15 mouse cellular contexts compared by ENCODE assay signal in genomic region chr11:119550546-119551335, GRCm38 (mm10). TPM values are rescaled to one million over a fixed set of nuclear protein-coding genes. Genes with fewer than 3 reads are reported as not detected.
DNase-seq lines count a peak whose midpoint lies in the region; ATAC-seq lines count a peak whose summit lies in the region.
"Had no signal": no experiment of that assay in that cellular context is flagged by ENCODE, and none has a peak within 500 bp of the region (broad histone marks: within the 10 kb centered on the region; RNA-seq: fewer than 3 reads in every experiment).

No protein-coding gene starts in this region.

- no peak overlapping the region for H3K4me3 ChIP-seq in forebrain, embryonic 11.5 days (ENCODE audit: low read depth, low read length)
- no peak overlapping the region for H3K4me3 ChIP-seq in forebrain, embryonic 10.5 days
- no peak overlapping the region for H3K4me3 ChIP-seq in midbrain, embryonic 14.5 days (replicated peaks; ENCODE audit: low read depth, low read length)
- H3K4me3 ChIP-seq in midbrain, embryonic 16.5 days (ENCODE audit: low read depth, low read length): no peak overlapping the region
- H3K4me3 ChIP-seq in kidney, embryonic 15.5 days (replicated peaks): no peak overlapping the region
- H3K4me3 ChIP-seq: limb, embryonic 13.5 days; megakaryocyte, embryonic 14.5 days had no signal

- H3K9ac ChIP-seq in forebrain, embryonic 11.5 days (ENCODE audit: low read length): no peak overlapping the region
- H3K9ac ChIP-seq in midbrain, embryonic 14.5 days (replicated peaks; ENCODE audit: low read length): no peak overlapping the region
- H3K9ac ChIP-seq in midbrain, embryonic 16.5 days (ENCODE audit: low read depth, low read length): no peak overlapping the region
- no peak overlapping the region for H3K9ac ChIP-seq in kidney, embryonic 15.5 days
- H3K9ac ChIP-seq: limb, embryonic 13.5 days had no signal

- ATAC-seq in forebrain, embryonic 11.5 days (replicated peaks; ENCODE audit: low FRiP score): peak; percentile 25; the same call in 1 of the 2 replicates
- no peak for ATAC-seq in midbrain, embryonic 14.5 days (ENCODE audit: low FRiP score, low TSS enrichment)
- no peak for ATAC-seq in midbrain, embryonic 16.5 days
- ATAC-seq in kidney, embryonic 15.5 days (replicated peaks; ENCODE audit: low FRiP score): no peak

- 52% methylated on average over 10 of the region's 10 CpGs for WGBS in forebrain, embryonic 11.5 days
- WGBS in forebrain, embryonic 10.5 days: 56% methylated on average over 10 of the region's 10 CpGs
- WGBS in midbrain, embryonic 14.5 days: 54% methylated on average over 10 of the region's 10 CpGs
- WGBS in midbrain, embryonic 16.5 days: 49% methylated on average over 10 of the region's 10 CpGs
- WGBS in kidney, embryonic 15.5 days: 62% methylated on average over 10 of the region's 10 CpGs

- peaks cover 29% of the 10 kb centered on the region for H3K4me1 ChIP-seq in forebrain, embryonic 11.5 days (replicated peaks; ENCODE audit: control insufficient read depth, insufficient read depth, low read length)
- peaks cover 62% of the 10 kb centered on the region for H3K4me1 ChIP-seq in forebrain, embryonic 10.5 days
- peaks cover 39% of the 10 kb centered on the region for H3K4me1 ChIP-seq in midbrain, embryonic 14.5 days (ENCODE audit: control insufficient read depth, insufficient read depth, low read length)
- peaks cover 28% of the 10 kb centered on the region for H3K4me1 ChIP-seq in midbrain, embryonic 16.5 days (ENCODE audit: control insufficient read depth, insufficient read depth, low read length)
- H3K4me1 ChIP-seq in kidney, embryonic 15.5 days: peaks cover 41% of the 10 kb centered on the region

- H3K36me3 ChIP-seq in forebrain, embryonic 11.5 days (ENCODE audit: control insufficient read depth, insufficient read depth, low read length): no peaks in the 10 kb centered on the region
- H3K36me3 ChIP-seq in forebrain, embryonic 10.5 days (replicated peaks): no peaks in the 10 kb centered on the region
- no peaks in the 10 kb centered on the region for H3K36me3 ChIP-seq in midbrain, embryonic 14.5 days (ENCODE audit: control insufficient read depth, insufficient read depth, low read length)
- H3K36me3 ChIP-seq in midbrain, embryonic 16.5 days (ENCODE audit: control insufficient read depth, insufficient read depth, low read length): no peaks in the 10 kb centered on the region
- no peaks in the 10 kb centered on the region for H3K36me3 ChIP-seq in kidney, embryonic 15.5 days
- H3K36me3 ChIP-seq: G1E; limb, embryonic 13.5 days had no signal

- H3K9me3 ChIP-seq in forebrain, embryonic 11.5 days (ENCODE audit: control insufficient read depth, low read length): no peaks in the 10 kb centered on the region
- no peaks in the 10 kb centered on the region for H3K9me3 ChIP-seq in forebrain, embryonic 10.5 days
- H3K9me3 ChIP-seq in midbrain, embryonic 14.5 days (ENCODE audit: control insufficient read depth, low read length): no peaks in the 10 kb centered on the region
- H3K9me3 ChIP-seq in midbrain, embryonic 16.5 days (replicated peaks; ENCODE audit: control insufficient read depth, low read length, poor library complexity, severe bottlenecking): no peaks in the 10 kb centered on the region
- H3K9me3 ChIP-seq in kidney, embryonic 15.5 days (replicated peaks): no peaks in the 10 kb centered on the region
- H3K9me3 ChIP-seq: limb, embryonic 13.5 days; megakaryocyte, embryonic 14.5 days had no signal

- peak; percentile 86 for DNase-seq in forebrain, embryonic 11.5 days (ENCODE audit: low spot score)
- no peak for DNase-seq in forebrain, embryonic 10.5 days (ENCODE audit: extremely low spot score, low spot score)
- peak; percentile 79 for DNase-seq in midbrain, embryonic 14.5 days
- peak; percentile 64 to 69 for DNase-seq in cerebellum, postnatal 25 days
- DNase-seq in retina, embryonic 14.5 days (ENCODE audit: low spot score): peak; percentile 47
- DNase-seq in heart, adult 11 months: no peak
- DNase-seq: heart, postnatal 10 days; kidney, adult 9 months; lung, adult 18-20 months; spleen, adult 18-20 months had no signal

- H3K27me3 ChIP-seq in forebrain, embryonic 11.5 days (ENCODE audit: control insufficient read depth, insufficient read depth, low read length): peaks cover 53% of the 10 kb centered on the region
- peaks cover 100% of the 10 kb centered on the region for H3K27me3 ChIP-seq in forebrain, embryonic 10.5 days (ENCODE audit: poor library complexity, severe bottlenecking)
- H3K27me3 ChIP-seq in midbrain, embryonic 14.5 days (ENCODE audit: control insufficient read depth, insufficient read depth, low read length): peaks cover 35% of the 10 kb centered on the region
- peaks cover 6% of the 10 kb centered on the region for H3K27me3 ChIP-seq in midbrain, embryonic 16.5 days (ENCODE audit: control insufficient read depth, insufficient read depth, low read depth, low read length)
- H3K27me3 ChIP-seq in kidney, embryonic 15.5 days: peaks cover 86% of the 10 kb centered on the region

- H3K4me2 ChIP-seq in forebrain, embryonic 11.5 days (ENCODE audit: low read depth, low read length, severe bottlenecking): no peak overlapping the region
- no peak overlapping the region for H3K4me2 ChIP-seq in midbrain, embryonic 14.5 days (ENCODE audit: low read length)
- H3K4me2 ChIP-seq in midbrain, embryonic 16.5 days (ENCODE audit: low read length): no peak overlapping the region
- no peak overlapping the region for H3K4me2 ChIP-seq in kidney, embryonic 15.5 days
- H3K4me2 ChIP-seq: limb, embryonic 13.5 days had no signal

- H3K27ac ChIP-seq in forebrain, embryonic 11.5 days (ENCODE audit: low read depth, low read length): no peak overlapping the region
- H3K27ac ChIP-seq in forebrain, embryonic 10.5 days: no peak overlapping the region
- 0 out of 2 replicates have a peak overlapping the region, but pooled peaks have one; percentile 13 for H3K27ac ChIP-seq in midbrain, embryonic 14.5 days (replicated peaks; ENCODE audit: low read depth, low read length)
- H3K27ac ChIP-seq in midbrain, embryonic 16.5 days (ENCODE audit: low read length): no peak overlapping the region
- no peak overlapping the region for H3K27ac ChIP-seq in kidney, embryonic 15.5 days
- H3K27ac ChIP-seq: limb, embryonic 13.5 days had no signal

RNA-seq across cellular contexts. Expression of gene Nptx1, which starts 3.2 kb away (rescaled TPM):
- polyA plus RNA-seq in forebrain, embryonic 11.5 days (2014; fragmentation: Nextera tagmentation; extraction: Ambion mirVana): 3.2 and 3.3 TPM in 2 replicates
- polyA plus RNA-seq in forebrain, embryonic 10.5 days (2016; fragmentation: Nextera tagmentation; extraction: Ambion mirVana): 1.4 and 1.7 TPM in 2 replicates
- polyA plus RNA-seq in midbrain, embryonic 14.5 days (2014; fragmentation: Nextera tagmentation; extraction: Ambion mirVana): 10.1 and 11.3 TPM in 2 replicates
- 12.4 and 12.6 TPM in 2 replicates for polyA plus RNA-seq in midbrain, embryonic 16.5 days (2015; fragmentation: Nextera tagmentation; extraction: Ambion mirVana)
- 0.63 and 1.1 TPM in 2 replicates for polyA plus RNA-seq in kidney, embryonic 15.5 days (2015; fragmentation: Nextera tagmentation; extraction: Ambion mirVana)
- polyA plus RNA-seq: G1E had no signal

RNA-seq across cellular contexts. Expression of gene Rptor, which starts 52.0 kb away (rescaled TPM):
- polyA plus RNA-seq in forebrain, embryonic 11.5 days (2014; fragmentation: Nextera tagmentation; extraction: Ambion mirVana): 18.6 and 19.2 TPM in 2 replicates
- 12.8 and 13.0 TPM in 2 replicates for polyA plus RNA-seq in forebrain, embryonic 10.5 days (2016; fragmentation: Nextera tagmentation; extraction: Ambion mirVana)
- 10.8 and 12.4 TPM in 2 replicates for polyA plus RNA-seq in midbrain, embryonic 14.5 days (2014; fragmentation: Nextera tagmentation; extraction: Ambion mirVana)
- polyA plus RNA-seq in midbrain, embryonic 16.5 days (2015; fragmentation: Nextera tagmentation; extraction: Ambion mirVana): 9.9 and 10.4 TPM in 2 replicates
- 10.8 and 13.1 TPM in 2 replicates for polyA plus RNA-seq in kidney, embryonic 15.5 days (2015; fragmentation: Nextera tagmentation; extraction: Ambion mirVana)

RNA-seq across cellular contexts. Expression of gene Endov, which starts 59.6 kb away (rescaled TPM):
- 18.4 and 21.0 TPM in 2 replicates for polyA plus RNA-seq in forebrain, embryonic 11.5 days (2014; fragmentation: Nextera tagmentation; extraction: Ambion mirVana)
- polyA plus RNA-seq in forebrain, embryonic 10.5 days (2016; fragmentation: Nextera tagmentation; extraction: Ambion mirVana): 24.0 and 24.5 TPM in 2 replicates
- 21.2 and 23.0 TPM in 2 replicates for polyA plus RNA-seq in midbrain, embryonic 14.5 days (2014; fragmentation: Nextera tagmentation; extraction: Ambion mirVana)
- polyA plus RNA-seq in midbrain, embryonic 16.5 days (2015; fragmentation: Nextera tagmentation; extraction: Ambion mirVana): 17.3 and 19.8 TPM in 2 replicates
- 16.3 and 17.0 TPM in 2 replicates for polyA plus RNA-seq in kidney, embryonic 15.5 days (2015; fragmentation: Nextera tagmentation; extraction: Ambion mirVana)

Comparison
In these comparisons a context has a peak if more than half of its experiments do, and no peak if none do; other contexts are left out.
1. DNase-seq: peak in forebrain, embryonic 11.5 days (single experiment), midbrain, embryonic 14.5 days (single experiment), cerebellum, postnatal 25 days (2 of 2) and retina, embryonic 14.5 days (single experiment); none in forebrain, embryonic 10.5 days (single experiment) and heart, adult 11 months (single experiment).